Mouse (Mus musculus): ENCODE measurements around the gene Tacr1.

The Tacr1 gene

DNA sequence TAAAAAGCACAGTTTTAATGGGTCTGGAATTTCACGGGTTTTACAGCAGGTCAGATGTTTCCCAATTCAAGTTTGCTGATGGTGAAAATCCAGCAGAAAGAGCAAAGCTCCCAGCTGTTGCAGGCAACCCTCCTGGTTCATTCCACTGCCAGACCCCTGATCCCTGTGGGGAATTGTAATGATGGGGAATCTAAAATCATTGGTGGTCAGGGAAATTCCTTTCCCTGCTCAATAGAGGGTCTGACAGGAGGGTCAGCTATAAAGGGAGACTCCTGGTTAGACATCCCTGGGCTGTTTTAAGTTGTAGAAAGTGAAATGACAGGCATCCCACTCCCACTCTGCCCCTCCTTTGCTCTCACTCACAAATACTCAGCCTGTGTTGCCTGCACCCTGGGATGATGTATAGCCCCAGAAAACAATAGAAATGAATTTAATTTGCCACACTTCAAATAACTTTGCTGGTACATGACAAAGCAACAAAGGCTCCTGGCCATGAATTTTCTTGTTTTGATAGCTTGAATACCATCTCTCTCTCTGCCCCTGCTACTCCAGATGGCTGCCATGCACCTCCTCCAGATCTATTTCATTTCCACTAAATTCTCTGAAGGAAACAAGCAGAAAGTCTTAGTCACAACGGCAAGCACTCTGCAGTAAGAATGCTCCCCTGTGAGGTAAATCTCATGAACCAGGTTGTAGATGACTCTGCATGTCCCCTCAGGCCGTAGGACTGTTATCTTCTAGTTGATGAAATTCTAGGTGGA lies 123.2 kb downstream of the Tacr1 start:
- DNase-seq (ENCODE audit: low spot score): no peak

DNA sequence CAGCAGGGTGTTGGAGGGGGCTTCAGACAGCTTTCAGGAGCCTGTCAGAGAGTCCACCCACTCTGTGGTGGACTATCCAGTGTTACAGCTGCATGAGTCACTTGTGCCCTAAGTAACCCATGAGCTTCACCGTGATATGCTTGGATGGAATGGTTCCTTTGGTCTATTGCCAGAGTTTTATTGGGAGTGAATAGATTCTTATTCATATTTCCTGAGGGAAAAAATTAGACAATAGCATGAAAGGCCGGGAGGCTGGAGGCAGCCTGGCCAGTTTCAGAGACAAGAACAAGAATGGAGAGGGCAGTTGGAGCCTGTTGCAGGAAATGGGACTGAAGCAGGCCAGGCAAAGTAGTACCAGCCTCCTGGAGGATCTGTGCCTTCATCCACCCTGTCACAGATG lies 126.5 kb downstream of the Tacr1 start:
- DNase-seq (ENCODE audit: low spot score): no peak

DNA sequence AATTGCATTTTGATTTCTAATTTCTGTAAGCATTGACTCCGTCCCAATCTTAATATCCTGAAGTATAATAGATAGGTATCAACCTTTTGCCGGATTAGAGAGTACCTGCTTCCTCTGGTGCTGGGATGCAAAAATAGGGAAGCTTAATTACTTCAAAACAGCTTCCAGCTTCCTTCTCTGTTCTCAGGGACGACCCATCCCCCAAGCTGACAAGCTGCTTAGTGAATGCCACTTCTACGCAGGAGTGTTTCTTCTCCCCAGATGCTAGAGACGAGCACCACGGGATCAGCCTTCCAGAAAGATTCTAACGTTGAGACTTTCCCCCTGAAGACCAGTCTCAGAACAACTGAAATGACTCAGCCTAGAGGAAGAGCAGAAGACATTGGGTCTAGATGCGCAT lies 134.5 kb downstream of the Tacr1 start:
- no peak for DNase-seq (ENCODE audit: low spot score)

DNA sequence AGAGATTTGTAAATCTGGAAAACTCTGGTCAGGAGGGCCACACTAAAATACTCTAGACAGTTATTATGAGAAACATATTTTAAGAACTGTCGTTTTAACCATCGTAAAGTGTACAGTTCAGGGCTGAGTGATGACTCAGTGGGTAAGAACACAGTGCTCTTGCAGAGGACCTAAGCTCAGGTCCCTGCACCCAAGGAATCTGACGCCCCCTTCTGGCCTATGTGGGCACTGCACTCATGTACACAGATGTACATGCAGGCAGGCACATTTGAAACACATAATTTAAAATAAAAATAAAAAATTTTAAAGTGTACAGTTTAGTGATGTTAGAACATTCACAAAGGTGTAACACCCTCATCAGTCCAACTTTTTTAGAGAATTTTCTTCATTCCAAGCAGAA lies 147.1 kb downstream of the Tacr1 start:
- no peak for DNase-seq (ENCODE audit: low spot score)

DNA sequence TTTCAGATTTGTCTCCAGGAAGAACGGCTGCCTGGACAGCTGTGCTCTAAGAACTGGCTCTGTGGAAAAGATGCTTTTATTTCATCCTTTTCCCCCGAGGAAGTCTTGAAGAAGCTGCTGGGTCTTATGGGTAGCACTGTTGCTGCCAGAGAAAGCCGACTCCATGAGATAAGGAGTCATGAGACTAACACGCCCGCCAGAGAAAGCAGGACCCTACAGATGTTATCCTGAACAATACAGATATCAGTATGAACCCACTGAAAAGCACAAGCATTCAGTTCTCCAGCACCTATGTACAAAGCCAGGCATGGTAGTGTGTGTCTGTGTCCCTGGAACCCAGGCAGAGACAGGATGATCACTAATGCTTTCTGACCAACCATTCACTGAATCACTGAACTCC lies 173.3 kb downstream of the Tacr1 start:
- no peak for DNase-seq (ENCODE audit: low spot score)

DNA sequence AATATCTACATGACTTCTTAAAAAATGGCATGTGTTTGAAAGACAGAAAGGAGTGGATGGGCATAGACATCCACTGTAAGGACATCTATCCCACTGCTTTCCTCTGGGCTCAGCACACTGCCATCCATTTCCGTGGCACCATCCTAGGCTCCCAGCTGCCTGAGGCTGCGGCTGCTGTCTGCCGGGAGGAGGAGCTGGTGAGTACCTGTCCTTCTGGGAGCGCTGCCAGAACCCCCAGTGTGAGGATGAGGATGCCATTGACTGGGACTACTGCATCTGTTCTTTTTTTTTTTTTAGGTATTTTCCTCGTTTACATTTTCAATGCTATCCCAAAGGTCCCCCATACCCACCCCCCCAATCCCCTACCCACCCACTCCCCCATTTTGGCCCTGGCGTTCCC lies 183.3 kb downstream of the Tacr1 start:
- no peak for DNase-seq (ENCODE audit: low spot score)

DNA sequence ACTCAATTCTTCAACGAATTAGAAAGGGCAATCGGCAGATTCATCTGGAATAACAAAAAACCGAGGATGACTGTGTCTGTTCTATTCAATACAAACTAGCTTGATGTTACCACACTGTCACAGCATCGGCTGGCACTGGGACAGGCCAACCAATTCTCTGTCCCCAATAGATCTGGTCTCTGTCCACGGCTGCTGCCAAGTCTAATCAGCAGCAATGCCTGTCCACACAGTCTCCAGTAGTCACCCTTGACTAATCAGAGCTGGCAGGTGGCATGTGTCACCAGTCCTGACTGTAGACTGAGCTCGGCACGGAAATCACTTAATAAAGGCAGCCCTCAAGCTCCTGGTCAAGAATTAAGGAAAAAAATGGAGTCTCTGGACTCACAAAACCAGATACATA lies 187.3 kb downstream of the Tacr1 start:
- no peak for DNase-seq (ENCODE audit: low spot score)

DNA sequence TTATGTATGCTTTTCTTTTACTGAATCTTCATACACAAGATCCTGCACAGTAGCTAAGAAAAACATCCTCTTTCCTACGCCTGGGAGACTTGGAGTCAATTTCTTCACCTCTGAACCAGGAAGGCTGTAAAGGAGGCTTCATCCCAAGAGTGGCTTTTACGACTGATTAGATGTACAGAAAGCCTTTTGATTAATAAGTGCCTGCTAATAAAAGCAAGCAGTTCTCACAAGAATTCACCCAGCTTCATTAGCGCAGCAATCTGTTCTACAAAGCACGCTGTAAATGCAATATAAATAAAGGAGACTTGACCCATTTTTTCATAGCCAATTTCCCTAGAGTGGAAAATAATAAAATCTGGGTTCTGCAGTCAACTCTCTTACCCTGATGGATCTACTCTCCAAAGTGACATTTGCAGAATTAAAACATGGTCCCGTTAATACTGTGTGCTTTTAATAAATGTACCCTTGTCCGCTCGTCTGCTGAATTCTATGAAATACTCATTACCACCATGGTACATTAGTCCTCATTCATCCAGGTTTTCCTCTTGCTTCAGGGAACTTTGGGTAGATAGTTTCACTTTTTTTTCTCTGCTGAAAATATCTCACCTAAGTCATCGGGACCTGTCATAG lies 193.4 kb downstream of the Tacr1 start:
- DNase-seq (ENCODE audit: low spot score): no peak

DNA sequence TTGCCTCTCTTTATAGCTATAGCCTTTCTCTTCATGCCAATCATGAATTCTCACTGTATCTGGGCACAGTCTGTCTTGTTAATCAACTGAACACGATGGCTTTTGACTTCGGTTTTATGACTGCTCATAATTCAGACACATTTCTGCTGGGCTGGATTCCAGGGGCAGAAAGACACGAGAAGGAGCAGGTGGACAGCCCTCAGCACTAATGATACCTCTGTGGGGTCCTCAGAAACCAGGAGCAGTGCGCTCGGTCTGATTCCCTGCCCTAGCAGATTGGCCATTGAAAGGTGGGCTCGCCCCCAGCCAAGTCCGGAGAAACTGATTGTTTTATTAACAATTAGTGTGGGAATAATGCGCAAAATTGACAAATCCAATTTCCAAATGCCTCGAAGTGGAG lies 201.1 kb downstream of the Tacr1 start:
- no peak for DNase-seq (ENCODE audit: low spot score)

DNA sequence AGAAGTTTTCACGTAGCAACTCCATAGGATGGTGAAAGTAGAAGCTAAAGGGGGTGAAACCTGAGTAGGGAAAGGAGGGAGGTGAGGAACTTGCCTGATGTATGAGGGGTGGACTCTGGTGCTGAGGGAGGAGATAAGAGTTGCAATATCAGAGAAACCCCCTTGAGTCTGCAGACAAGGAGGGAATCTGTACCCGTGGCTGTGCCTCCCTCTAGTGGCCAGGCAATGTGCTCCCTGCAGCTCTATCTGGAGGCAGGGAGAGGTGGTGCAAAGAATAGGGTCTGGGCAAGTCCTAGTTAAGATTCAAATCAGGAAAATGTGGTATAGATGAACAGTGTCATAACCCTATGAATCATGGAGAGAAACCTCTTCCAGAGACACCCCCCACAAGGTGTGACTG lies 201.5 kb downstream of the Tacr1 start:
- DNase-seq (ENCODE audit: low spot score): no peak

DNA sequence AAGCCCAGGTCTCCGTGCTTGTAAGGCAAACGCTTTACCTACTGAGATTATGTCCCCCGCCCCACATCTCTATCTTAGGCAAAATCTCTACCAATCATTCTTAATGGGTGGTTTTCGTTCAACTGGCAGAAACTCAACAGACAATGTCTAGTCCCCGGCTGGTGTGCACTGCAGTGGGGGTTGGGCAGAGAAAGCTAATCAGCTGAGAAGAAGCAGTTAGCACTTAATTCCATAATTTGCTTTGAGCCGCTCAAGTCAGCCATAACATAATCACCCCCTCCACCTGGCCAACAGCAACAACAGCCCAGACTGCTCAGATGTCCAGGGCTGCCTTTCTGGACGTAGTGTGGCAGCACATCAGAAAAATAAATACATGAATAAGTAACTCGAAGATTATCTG lies 202.7 kb downstream of the Tacr1 start:
- DNase-seq (ENCODE audit: low spot score): no peak

DNA sequence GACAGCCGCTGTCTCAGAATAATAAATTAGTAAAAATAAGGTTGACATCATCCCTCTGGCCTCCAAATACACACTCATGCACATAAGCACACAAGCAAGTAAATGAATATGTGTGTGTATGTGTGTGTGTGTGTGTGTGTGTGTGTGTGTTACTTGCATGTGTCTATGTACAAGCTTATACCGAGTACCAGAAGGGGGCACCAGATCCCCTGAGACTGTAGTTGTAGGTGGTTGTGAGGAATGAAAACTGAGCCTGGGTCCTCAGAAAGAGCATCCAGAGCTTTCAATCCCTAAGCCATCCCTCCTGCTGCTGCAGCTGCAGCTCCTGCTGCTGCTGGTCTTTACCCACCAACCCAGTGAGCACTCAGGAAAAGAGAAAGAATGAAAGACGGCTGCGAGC lies 206.6 kb downstream of the Tacr1 start:
- DNase-seq (ENCODE audit: low spot score): no peak

DNA sequence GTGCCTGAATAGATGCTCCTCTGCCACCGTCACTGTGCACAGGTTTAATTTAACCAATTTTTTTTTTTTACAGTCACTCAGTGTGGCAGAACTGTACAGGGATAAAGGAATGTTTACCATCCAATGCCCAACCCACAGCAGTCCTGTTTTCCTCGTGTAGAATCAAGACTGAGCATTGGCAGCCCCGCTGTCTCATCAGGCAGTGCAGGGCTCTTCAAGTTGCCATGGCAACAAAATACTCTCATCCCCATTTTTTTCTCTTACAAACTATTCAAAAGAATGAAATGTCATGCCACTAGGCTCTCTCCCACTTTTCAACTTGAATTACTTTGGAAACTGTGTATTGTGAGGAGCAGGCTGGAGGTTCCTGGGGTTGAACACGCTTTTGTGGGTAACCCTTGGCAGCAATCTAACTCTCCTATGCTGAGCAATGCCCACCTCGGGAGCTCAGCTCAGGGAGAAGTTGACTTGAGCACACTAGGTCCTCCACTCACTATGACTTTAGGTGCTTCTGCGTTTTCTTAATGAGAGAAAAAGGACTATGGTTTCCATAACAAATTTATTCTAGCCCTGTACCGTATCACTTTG lies 207.3 kb downstream of the Tacr1 start:
- no peak for DNase-seq (ENCODE audit: low spot score)

Measured in yolk sac, embryonic 10.5 days (tissue).